Mouse (Mus musculus): ENCODE measurements around the gene Tmem158.

DNA sequence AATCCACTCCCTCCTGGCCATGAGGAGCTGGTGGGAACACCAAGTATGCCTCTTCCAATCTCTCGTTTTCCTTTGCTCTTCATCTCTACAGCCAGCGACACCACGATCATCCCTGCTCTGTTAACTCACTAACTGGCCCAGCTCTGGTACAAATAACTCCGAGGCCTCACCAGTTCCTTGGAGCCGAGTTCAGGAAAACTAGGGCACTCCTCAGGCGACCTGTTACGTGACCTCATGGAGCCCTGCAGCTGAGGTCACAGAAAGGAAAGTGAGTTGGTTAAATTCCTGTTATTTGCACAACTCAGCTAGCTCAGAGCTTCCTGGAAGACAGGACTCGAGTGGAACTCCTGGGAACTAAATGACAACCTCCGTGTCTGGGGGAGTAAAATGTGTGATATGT is 47.2 kb downstream of the Tmem158 start:
- TF ChIP-seq EP300 (IDR thresholded peaks at IDR 0.05) (no peak), CTCF (IDR thresholded peaks at IDR 0.05) (no peak)
